Mouse (Mus musculus): ENCODE data around the gene Gipc3. TPM values are rescaled to one million over a fixed set of nuclear protein-coding genes. Genes with fewer than 3 reads are reported as not detected.

The Gipc3 gene
- polyA plus RNA-seq, 1 experiment = 0.10 TPM

DNA sequence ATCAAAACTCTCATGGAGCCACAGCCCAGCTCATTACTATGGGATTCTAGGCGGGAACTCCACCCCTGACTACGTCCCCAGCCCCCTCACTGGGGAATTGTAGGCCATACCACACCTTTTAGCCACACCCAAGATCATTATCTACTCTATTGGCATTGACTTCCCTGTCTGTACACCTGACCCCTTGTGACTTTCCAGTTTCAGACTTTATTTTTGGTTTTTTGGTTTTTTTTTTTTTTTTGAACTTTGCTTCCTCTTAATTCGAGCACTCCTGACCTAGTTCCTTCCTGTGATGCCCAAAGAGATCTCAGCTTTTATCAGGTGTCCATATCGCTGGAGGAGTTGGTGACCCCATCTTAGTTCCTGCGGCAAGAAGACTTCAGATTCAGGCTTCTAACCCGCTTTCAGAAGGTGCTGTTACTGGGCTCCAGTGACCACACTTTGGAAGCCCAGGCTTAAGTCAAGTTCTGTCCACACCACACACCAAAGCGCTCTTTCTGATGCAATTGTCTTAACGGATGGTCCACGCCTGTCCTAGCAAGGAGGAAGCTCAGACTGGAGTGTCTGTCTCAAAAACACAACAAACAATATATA lies 51.5 kb downstream of the Gipc3 start, which contains the start of gene Tjp3:
Gene Tjp3, minus strand, starts transcription at position 71 of the 594 bp plus-strand sequence.
- H3ac ChIP-seq (ENCODE audit: control insufficient read depth, insufficient read length) = no peak within 1 kb of the TSS
- H3K27me3 ChIP-seq (ENCODE audit: control insufficient read depth, insufficient read depth, insufficient read length) = no peaks in the 10 kb centered on the region
- peaks cover 26% of the 10 kb centered on the region for H3K79me2 ChIP-seq (ENCODE audit: control insufficient read depth, insufficient read depth)
- H3K36me3 ChIP-seq (ENCODE audit: control insufficient read depth, insufficient read depth) = no peaks in the 10 kb centered on the region
- peak within 1 kb of the TSS; percentile 37 for H3K4me3 ChIP-seq
- TF ChIP-seq USF1 (IDR thresholded peaks at IDR 0.05; ENCODE audit: low read depth) = no peak
- peak within 1 kb of the TSS; percentile 27 for H3K4me2 ChIP-seq (ENCODE audit: low read depth)

DNA sequence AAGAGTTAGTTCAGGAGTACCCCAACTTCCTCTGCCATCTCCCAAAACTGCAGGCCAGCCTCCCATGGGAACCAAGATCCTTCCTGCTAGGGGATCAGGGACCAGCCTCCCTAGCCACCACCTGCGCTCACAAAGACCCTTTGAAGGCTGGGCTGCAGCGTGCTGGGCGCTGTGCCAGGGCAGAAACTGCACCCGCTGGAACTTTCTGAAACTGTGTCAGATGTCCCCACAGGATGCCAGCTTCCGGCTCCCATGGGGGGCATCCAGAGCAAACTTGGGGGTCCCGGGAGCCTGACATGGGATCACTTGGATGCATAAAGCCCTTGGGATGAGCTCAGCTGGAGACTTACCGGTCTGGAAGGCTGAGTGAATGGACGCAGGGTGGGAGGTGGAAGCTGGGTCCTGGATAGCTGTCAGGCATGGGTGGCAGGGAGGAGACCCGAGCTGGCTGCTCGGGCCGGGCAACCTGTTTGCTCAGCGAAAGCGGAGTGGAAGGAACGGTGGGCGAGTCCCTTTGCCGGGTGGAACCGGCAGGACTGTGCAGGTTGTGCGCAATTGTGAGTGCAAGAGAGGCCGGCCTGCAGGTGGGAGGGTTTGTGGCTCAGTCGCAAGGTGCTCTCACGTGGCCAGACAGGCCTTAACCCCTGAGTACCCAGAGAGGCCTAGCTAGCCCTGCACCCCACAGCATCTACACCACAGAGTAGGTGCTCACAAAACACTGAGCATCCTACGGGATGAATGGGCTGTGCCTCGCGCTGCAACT lies 52.2 kb downstream of the Gipc3 start:
- no peak overlapping the region for H3K4me2 ChIP-seq (ENCODE audit: low read depth)
- no peak overlapping the region for H3K4me3 ChIP-seq
- H3ac ChIP-seq (ENCODE audit: control insufficient read depth, insufficient read length) = no peak overlapping the region
- peaks cover 23% of the 10 kb centered on the region for H3K79me2 ChIP-seq (ENCODE audit: control insufficient read depth, insufficient read depth)
- TF ChIP-seq REST (IDR thresholded peaks at IDR 0.05; ENCODE audit: insufficient read depth, insufficient read length) (no peak), TCF3 (IDR thresholded peaks at IDR 0.05; ENCODE audit: insufficient read length, low read depth) (no peak), CEBPB (IDR thresholded peaks at IDR 0.05; ENCODE audit: insufficient read depth, poor library complexity, severe bottlenecking) (no peak), SRF (IDR thresholded peaks at IDR 0.05; ENCODE audit: control insufficient read depth, insufficient read length, low read depth) (no peak), USF1 (IDR thresholded peaks at IDR 0.05; ENCODE audit: low read depth) (no peak), MAX (IDR thresholded peaks at IDR 0.05; ENCODE audit: low read depth) (no peak), POLR2AphosphoS2 (IDR thresholded peaks at IDR 0.05; ENCODE audit: insufficient read length, low read depth) (no peak), TCF12 (IDR thresholded peaks at IDR 0.05; ENCODE audit: insufficient read depth, poor library complexity, severe bottlenecking) (no peak), E2F4 (IDR thresholded peaks at IDR 0.05; ENCODE audit: insufficient read depth) (no peak), MYOG (IDR thresholded peaks at IDR 0.05; ENCODE audit: control insufficient read depth in 1 of 3, insufficient read depth in 1 of 3, insufficient read length in 2 of 3, low read depth in 2 of 3) (no peak), MYOD1 (IDR thresholded peaks at IDR 0.05; ENCODE audit: control insufficient read depth in 1 of 3, insufficient read length in 2 of 3, low read depth in 2 of 3) (no peak), POLR2A (IDR thresholded peaks at IDR 0.05; ENCODE audit: insufficient read length, low read depth) (no peak)
- H3K36me3 ChIP-seq (ENCODE audit: control insufficient read depth, insufficient read depth) = no peaks in the 10 kb centered on the region
- H3K27me3 ChIP-seq (ENCODE audit: control insufficient read depth, insufficient read depth, insufficient read length) = no peaks in the 10 kb centered on the region

- Histone ChIP-seq H3K27me3 (ENCODE audit: control insufficient read depth, insufficient read depth, insufficient read length) (peaks cover 8% of the 10 kb centered on the region), H3K4me3 (no peak overlapping the region), H3ac (ENCODE audit: control insufficient read depth, insufficient read length) (no peak overlapping the region), H3K4me2 (ENCODE audit: low read depth) (no peak overlapping the region), H3K36me3 (ENCODE audit: control insufficient read depth, insufficient read depth) (no peaks in the 10 kb centered on the region), H3K79me2 (ENCODE audit: control insufficient read depth, insufficient read depth) (peaks cover 15% of the 10 kb centered on the region)
- TF ChIP-seq POLR2A (IDR thresholded peaks at IDR 0.05; ENCODE audit: insufficient read length, low read depth) (no peak), USF1 (IDR thresholded peaks at IDR 0.05; ENCODE audit: low read depth) (no peak), TCF3 (IDR thresholded peaks at IDR 0.05; ENCODE audit: insufficient read length, low read depth) (no peak), MAX (IDR thresholded peaks at IDR 0.05; ENCODE audit: low read depth) (no peak), MYOG (IDR thresholded peaks at IDR 0.05; ENCODE audit: control insufficient read depth in 1 of 3, insufficient read depth in 1 of 3, insufficient read length in 2 of 3, low read depth in 2 of 3) (no peak), POLR2AphosphoS2 (IDR thresholded peaks at IDR 0.05; ENCODE audit: insufficient read length, low read depth) (no peak), TCF12 (IDR thresholded peaks at IDR 0.05; ENCODE audit: insufficient read depth, poor library complexity, severe bottlenecking) (no peak), E2F4 (IDR thresholded peaks at IDR 0.05; ENCODE audit: insufficient read depth) (no peak), MYOD1 (IDR thresholded peaks at IDR 0.05; ENCODE audit: control insufficient read depth in 1 of 3, insufficient read length in 2 of 3, low read depth in 2 of 3) (no peak), SRF (IDR thresholded peaks at IDR 0.05; ENCODE audit: control insufficient read depth, insufficient read length, low read depth) (no peak), CEBPB (IDR thresholded peaks at IDR 0.05; ENCODE audit: insufficient read depth, poor library complexity, severe bottlenecking) (no peak), REST (IDR thresholded peaks at IDR 0.05; ENCODE audit: insufficient read depth, insufficient read length) (no peak)
Measured at GRCm38 (mm10) chr10:81289811-81290210, 53.3 kb downstream of the Gipc3 start.

DNA sequence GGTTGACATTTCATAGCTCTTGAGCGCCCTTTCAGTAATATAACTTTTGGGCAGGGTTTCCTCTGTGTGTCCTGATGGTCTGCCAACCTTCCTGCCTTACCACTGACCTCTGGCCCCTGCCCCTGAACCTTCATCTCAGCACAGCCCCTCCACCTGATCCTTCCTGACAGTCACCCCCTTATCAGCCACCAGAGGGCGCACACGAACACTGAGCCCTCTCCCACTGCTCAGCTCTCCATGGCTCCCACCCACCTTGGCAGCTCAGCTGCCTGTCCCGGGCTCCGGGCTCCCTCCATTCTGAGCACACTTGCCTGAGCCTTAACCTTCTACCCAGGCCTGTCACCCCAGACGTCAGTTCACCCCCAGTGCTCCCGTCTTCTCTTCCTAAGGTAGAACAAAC lies 53.8 kb downstream of the Gipc3 start:
- Histone ChIP-seq H3K27me3 (ENCODE audit: control insufficient read depth, insufficient read depth, insufficient read length) (peaks cover 13% of the 10 kb centered on the region), H3K4me3 (no peak overlapping the region), H3K36me3 (ENCODE audit: control insufficient read depth, insufficient read depth) (no peaks in the 10 kb centered on the region), H3K79me2 (ENCODE audit: control insufficient read depth, insufficient read depth) (peaks cover 9% of the 10 kb centered on the region), H3K4me2 (ENCODE audit: low read depth) (no peak overlapping the region), H3ac (ENCODE audit: control insufficient read depth, insufficient read length) (no peak overlapping the region)
- TF ChIP-seq MYOG (IDR thresholded peaks at IDR 0.05; ENCODE audit: control insufficient read depth in 1 of 3, insufficient read depth in 1 of 3, insufficient read length in 2 of 3, low read depth in 2 of 3) = peak in 1 of 3 experiments; percentile 27
- TF ChIP-seq POLR2A (IDR thresholded peaks at IDR 0.05; ENCODE audit: insufficient read length, low read depth) = no peak
- no peak for TF ChIP-seq TCF12 (IDR thresholded peaks at IDR 0.05; ENCODE audit: insufficient read depth, poor library complexity, severe bottlenecking)

- TF ChIP-seq TCF3 (IDR thresholded peaks at IDR 0.05; ENCODE audit: insufficient read length, low read depth) = no peak
- no peak for TF ChIP-seq MYOG (IDR thresholded peaks at IDR 0.05; ENCODE audit: control insufficient read depth in 1 of 3, insufficient read depth in 1 of 3, insufficient read length in 2 of 3, low read depth in 2 of 3)
- no peak for TF ChIP-seq MAX (IDR thresholded peaks at IDR 0.05; ENCODE audit: low read depth)
- TF ChIP-seq USF1 (IDR thresholded peaks at IDR 0.05; ENCODE audit: low read depth) = no peak
- TF ChIP-seq POLR2A (IDR thresholded peaks at IDR 0.05; ENCODE audit: insufficient read length, low read depth) = no peak
- no peak for TF ChIP-seq CEBPB (IDR thresholded peaks at IDR 0.05; ENCODE audit: insufficient read depth, poor library complexity, severe bottlenecking)
- TF ChIP-seq SRF (IDR thresholded peaks at IDR 0.05; ENCODE audit: control insufficient read depth, insufficient read length, low read depth) = no peak
- TF ChIP-seq MYOD1 (IDR thresholded peaks at IDR 0.05; ENCODE audit: control insufficient read depth in 1 of 3, insufficient read length in 2 of 3, low read depth in 2 of 3) = no peak
- no peak for TF ChIP-seq POLR2AphosphoS2 (IDR thresholded peaks at IDR 0.05; ENCODE audit: insufficient read length, low read depth)
- no peak for TF ChIP-seq E2F4 (IDR thresholded peaks at IDR 0.05; ENCODE audit: insufficient read depth)
- TF ChIP-seq TCF12 (IDR thresholded peaks at IDR 0.05; ENCODE audit: insufficient read depth, poor library complexity, severe bottlenecking) = no peak
- no peak for TF ChIP-seq REST (IDR thresholded peaks at IDR 0.05; ENCODE audit: insufficient read depth, insufficient read length)
- H3K79me2 ChIP-seq (ENCODE audit: control insufficient read depth, insufficient read depth) = peaks cover 3% of the 10 kb centered on the region
- no peak overlapping the region for H3K4me3 ChIP-seq
- peaks cover 20% of the 10 kb centered on the region for H3K27me3 ChIP-seq (ENCODE audit: control insufficient read depth, insufficient read depth, insufficient read length)
- no peak overlapping the region for H3K4me2 ChIP-seq (ENCODE audit: low read depth)
- no peak overlapping the region for H3ac ChIP-seq (ENCODE audit: control insufficient read depth, insufficient read length)
- no peaks in the 10 kb centered on the region for H3K36me3 ChIP-seq (ENCODE audit: control insufficient read depth, insufficient read depth)
Measured at GRCm38 (mm10) chr10:81288601-81289000, 54.5 kb downstream of the Gipc3 start.
